Mouse (Mus musculus) CD4-positive, CD25-positive, alpha-beta regulatory T cell, adult 4 months (primary cell): ENCODE results near the gene Abr. TPM values are rescaled to one million over a fixed set of nuclear protein-coding genes. Genes with fewer than 3 reads are reported as not detected.
A peak's percentile ranks its signal among the peaks of the same experiment; 100 is the strongest.

Experiments used
- ATAC-seq: one replicate; pipeline ENCODE4 v1.8.0; 2017
- polyA plus RNA-seq, 2 experiments: library from polyadenylated mRNA; unstranded; fragments of 100-300 nt; shearing (Covaris generic); gene quantifications; one replicate each; pipeline ENCODE4 v1.2.1; 2017

Gene Abr
- polyA plus RNA-seq, 2 experiments from 2014 or later: 14.5 to 14.6 TPM

DNA sequence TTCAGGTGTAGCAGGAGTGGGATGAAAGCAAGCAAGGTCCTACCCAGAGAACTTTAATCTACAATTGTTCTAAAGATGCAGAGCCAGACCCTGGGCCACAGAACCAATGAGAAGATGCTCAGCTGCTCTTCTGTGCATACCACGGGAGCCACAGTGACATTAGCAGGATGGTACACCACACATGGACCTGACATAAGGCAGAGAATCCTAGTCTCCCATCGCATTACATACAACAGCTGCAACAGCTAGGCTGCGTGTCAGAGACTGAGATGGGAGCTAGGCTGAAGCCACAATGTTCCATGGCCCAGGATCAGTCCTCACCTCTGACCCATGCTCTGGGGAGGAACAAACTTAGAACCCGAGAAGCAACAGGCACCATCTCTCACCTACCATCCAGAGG is 104.0 kb downstream of the Abr start:
- no peak for ATAC-seq

GRCm38 (mm10) chr11:76516951-76517350 is 105.2 kb downstream of the Abr start:
- no peak for ATAC-seq

- no peak for ATAC-seq
Observed at GRCm38 (mm10) chr11:76515123-76515522, 107.0 kb downstream of the Abr start.

DNA sequence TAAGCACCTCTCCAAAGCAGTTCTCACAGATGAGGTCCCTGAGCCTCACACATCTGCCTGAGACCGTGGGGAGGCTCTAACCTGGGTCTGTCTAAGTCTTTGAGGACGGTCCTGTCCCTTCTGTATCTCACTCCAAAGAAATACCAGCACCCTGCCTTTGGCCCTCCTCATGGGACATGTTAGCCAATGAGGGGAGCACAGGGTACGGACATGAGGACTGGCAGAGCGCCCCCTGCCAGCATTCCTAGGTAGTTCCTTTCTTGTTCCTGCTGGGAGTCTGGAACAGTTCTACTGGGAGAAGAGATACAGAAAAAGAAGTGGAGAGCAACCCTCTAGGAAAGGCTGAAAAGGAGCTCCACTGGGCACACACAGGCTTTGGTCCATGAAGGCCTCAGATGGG is 111.1 kb downstream of the Abr start:
- ATAC-seq: no peak

- no peak for ATAC-seq
Observed at GRCm38 (mm10) chr11:76509751-76510723, 112.1 kb downstream of the Abr start.

GRCm38 (mm10) chr11:76508831-76509595 is 113.1 kb downstream of the Abr start:
- ATAC-seq: no peak

DNA sequence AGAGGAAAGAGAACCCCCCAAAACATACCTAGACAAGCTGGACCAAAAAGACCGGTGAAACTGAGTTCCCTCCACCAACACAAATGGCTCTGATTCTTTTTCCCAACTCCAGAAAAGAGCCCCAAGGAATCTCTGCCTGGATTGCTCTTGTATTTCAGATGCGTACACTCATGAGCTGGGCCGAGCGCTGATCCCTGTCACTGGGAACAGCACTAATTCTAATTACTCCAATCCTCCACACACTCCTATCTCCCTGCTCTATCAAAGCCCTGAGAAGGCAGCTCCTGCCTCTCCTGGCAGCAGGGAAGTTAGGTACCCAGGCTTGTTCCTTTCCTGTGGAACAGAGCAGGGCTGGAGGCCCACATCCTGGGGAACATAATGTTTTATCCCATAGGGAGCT is 114.0 kb downstream of the Abr start:
- ATAC-seq: no peak

DNA sequence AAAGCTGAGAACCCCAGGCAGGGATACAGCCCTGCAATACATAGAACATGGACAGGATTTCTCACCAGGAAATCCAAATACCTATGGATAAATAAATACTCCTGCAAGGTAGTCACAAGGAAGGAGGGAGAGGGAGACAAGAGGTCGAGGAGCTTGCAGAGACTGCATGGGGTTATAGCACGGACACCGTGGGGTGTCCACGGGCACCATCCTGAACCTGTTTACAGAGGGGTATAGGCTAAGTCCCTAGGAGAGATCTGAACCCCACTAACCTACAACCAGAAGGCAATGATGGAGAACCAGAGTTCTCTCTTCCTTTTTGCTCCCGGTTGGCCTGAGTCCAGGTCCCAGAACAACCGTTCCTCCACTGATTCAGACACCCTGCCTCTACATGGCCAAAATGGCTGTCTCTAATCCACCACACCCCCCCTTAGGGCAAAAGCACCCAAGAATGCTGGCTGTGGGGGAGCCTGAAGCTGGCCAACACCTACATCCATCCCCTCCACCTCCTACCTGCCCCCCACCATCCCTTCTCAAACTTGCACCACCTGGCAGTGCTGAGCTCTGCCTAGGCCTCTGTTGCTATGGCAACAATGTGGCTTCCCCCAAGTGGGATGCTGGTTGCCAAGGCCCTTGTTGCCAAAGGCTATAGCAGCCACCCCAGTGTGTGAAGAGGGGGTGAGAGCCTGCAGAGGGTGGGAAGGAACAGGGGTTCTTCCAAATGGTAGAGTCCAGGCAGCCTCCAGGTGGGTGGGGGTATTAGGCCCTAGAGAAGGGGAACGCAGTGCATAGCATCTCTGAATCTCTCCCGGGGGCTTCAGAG is 114.6 kb downstream of the Abr start:
- no peak for ATAC-seq

DNA sequence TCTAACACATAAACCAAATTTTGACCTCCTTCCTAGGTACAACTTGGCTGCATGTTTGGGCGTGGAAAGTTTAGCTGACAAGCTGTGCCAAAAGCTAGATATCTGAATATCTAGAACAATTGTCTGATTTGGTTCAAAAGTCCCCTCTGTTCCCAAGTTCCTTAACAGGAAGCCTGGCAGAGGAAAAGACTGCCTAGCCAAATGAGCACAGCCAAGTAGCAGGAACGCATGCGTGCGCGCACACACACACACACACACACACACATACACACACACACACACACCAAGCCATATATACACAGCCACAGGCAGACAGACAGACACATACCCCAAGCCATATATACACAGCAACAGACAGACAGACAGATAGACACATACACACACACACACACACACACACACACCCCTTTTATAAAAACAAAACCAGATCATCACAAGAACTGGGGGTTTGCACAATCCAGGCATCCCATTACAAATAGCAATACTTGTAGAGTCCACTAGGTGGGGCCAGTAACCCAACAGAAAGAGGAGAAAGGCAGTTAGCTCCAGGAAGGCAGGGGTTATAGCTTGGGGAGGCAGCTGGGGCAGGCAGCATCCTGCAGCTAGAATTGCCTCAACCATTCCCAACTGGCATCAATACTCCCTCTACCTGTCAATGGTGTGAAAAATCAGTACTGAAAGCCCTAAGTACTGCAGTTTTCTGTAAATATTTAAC is 115.4 kb downstream of the Abr start:
- ATAC-seq: peak; percentile 61

DNA sequence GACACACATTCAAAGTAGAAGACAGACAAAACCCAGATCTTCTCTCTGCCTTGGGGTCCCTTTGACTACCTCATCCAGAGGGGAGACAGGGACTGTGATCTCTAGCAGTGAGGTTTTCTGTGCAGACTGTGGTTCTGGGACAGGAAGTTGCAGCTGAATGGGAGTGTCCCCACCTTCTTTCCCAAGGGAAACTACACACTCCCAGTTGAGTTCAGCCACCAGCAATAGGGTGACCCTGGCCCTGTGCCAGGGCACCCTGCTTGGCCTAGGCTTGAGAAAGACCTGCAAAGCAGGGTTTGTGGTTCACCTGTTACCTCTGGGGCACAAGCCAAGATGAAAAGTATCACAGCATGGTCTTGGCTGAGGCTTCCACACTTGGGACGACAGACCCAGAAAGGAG is 117.0 kb downstream of the Abr start:
- ATAC-seq: no peak

DNA sequence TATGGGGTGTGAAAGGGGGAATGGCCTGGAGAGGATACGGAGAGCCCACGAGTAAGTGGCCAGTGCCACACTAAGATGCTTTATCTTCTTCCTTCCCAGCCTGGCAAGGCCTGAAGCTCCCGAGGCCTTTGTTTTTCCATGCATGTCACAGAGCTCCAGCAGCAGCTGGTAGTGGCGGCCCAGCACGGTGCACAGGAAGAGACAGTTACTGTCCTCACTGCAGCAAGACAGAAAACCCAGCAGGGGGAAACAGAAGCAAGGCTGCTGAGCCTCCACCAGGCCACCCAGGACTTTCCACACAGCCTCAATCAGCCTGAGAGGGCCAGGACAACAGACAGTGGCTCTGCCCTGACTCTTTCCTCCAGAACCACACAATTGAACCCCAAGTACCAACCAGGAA is 118.1 kb downstream of the Abr start:
- no peak for ATAC-seq

DNA sequence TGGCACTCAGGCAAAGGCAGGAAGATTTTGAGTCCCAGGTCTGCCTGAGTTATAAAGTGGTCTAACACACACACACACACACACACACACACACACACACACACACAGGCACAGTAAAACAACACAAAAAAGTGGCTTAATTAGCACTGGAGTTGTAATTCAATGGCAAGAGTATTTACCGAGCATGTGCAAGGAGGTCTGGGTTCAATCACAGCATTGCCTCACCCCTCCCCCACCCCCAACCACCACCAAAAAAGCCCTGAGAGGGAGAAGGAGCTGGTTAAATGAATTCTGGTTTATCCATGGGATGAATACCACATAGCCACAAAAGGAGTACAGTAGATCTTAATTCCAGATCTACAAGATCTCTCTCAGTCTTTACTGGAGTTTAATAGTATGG is 122.1 kb downstream of the Abr start:
- ATAC-seq: no peak

DNA sequence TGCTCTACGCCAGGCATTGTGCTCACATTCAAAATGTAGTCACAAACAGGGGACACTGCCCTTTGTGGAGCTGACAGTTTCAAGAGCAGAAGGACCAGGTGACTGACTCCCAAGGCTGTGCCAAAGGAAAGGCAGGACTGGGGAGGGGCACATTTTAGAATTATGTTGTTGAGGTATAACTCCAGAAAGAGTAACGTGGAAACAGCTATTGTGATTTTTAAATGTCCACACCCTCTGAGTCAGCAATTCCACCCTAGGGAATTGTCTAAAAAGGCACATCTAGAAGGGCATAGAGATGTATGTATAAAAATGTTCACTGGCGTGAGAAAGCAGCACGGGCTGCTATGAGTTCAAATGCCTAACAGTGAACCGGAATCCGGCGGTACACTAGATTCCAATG is 122.5 kb downstream of the Abr start:
- ATAC-seq: no peak

DNA sequence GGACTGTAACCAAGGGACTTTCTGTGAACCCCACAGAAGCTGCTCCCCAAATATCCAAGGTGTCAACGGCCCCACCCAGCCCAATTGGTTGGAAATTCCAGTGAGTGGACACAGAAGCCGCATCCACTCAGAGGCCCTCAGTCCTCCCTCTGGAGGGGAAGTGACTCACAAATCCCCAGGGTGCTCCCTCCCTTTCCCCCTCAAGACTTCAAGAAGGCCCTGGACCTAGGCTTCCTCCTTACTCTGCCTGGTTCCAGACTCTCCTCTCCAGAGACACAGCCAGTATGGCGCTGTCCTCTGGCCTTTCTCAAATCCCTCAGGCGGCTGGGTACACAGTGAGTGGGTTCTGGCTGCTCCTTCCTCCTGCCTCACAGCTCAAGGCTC is 124.4 kb downstream of the Abr start:
- no peak for ATAC-seq

DNA sequence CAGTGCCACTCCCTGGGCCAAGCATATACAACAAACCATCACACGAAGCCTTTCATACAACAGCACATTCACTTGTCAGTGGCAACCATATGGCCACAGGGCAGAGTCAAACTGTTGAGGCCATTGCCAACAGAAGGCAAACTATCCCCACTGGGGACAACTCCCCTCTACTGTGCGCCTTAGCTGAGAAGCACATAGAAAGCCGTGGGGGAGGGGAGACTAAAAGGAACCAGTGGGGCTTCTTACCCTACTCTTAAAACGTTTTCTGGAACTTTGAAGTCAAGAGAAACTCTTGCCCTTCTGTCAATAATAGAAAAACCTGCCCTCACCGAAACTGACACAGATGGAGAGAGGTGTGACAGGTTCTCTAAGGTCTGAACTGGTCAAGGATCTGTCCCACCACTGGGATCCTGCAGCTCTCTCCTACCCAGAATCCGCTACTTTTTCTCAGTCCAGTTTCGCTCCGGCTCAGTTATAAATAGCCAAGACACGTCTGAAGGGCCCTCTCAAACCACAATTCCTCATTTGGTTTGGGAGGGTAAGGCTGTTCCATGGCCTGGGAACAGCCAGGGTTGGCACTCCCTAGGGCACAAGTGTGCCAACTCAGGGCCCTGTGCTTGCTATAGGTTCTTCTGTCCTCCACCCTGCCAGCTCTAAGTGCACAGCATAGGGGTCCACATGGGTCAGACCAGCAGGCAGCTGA is 124.9 kb downstream of the Abr start:
- ATAC-seq: no peak

DNA sequence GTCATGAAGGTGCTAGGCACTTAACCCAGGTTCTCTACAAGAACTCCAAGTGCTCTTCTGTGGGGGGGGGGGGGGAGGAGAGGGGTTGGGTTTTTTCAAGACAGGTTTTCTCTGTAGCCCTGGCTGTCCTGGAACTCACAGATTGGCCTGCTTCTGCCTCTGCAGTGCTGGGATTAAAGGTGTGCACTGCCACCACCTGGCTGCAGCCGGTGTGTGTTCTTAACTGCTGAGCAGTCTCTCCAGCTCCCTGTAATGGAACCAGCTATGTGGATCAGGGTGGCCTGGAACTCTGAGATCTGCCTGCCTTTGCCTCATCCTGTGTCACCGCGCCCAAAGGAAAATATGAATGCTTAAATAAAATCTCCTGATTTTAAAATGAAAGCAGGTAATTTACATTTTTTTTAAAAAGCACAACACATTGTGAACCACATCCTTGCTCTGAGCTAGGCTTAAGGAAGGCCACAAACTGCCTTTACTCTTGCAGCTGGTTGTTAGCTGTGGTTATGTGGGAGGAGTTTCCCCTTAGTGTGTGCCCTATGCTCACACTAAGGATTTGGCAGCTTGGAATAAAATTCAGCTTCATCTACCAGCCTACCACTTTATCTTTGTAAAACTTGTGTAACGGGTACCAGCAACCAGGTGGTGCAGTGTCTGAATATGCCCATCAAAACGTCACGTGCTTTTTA is 125.9 kb downstream of the Abr start:
- ATAC-seq: peak; percentile 57

DNA sequence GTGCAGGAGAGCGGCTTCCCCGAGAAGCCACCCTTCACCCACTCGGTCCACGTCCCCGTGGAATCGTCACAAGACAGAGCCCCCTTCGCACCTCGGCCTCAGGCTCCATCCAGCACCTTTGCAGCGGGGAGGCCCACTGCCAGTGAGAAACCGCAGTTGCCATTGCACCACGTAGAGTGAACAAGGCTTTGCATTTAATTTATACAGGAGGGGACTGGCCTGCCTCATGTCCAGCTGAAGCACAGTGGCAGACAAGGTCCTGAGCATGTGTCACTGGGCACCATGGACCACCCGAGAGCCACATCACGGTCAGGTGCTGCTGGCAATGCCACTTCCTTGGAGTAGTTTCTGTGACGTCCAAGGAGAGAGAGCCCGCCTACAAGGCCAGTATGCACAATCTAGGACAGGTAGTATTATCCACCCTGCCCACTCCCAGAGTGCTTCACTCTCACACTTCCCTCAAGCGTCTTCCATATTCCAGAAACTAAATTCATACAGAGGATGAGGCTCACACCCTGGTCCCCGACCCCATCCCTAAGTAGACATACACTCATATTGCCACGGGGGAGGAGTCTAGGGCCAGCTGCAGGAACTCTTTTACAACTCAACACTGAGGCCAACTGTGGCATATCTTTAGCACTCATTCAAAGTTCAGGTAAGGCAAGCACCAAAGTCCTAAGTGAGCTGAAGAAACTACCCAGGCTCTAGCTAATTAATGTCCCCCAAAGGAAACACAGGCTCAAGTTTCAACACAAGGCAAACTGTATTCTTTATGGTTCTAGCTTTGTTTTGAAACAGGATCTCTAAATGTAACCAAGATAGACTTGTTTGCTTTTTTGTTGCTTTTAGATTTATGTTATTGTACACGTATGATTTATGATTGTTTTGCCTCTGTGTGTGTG is 126.7 kb downstream of the Abr start:
- ATAC-seq: peak; percentile 23

- peak; percentile 64 for ATAC-seq
Observed at GRCm38 (mm10) chr11:76494360-76495126, 127.6 kb downstream of the Abr start.

DNA sequence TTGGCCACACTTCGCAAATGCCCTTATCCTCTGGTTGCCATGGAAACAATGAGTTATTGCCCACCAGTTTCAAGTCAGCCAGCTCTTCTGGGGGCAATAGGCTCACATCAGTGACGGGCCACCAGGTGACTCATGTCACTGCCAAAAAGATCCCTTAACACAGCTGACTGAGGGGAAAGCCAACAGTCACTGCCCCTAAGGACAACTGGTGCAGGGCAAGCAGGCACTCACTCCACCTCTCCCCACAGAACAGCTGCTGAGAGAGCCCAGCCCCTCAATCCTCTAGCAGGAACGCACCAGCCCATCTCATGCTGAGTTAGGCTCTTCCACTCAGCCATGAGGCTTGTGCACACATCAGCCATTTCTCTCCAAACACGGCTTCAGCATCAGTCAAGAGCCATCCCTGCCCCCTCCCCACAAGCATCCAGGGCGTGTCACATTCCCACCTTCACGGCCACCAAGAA is 128.3 kb downstream of the Abr start:
- ATAC-seq: peak; percentile 9
